8 mouse cellular contexts compared by ENCODE assay signal in genomic region chr16:21204367-21205092, GRCm38 (mm10). TPM values are rescaled to one million over a fixed set of nuclear protein-coding genes. Genes with fewer than 3 reads are reported as not detected.
DNase-seq lines count a peak whose midpoint lies in the region; ATAC-seq lines count a peak whose summit lies in the region.

Gene Ephb3, plus strand, starts transcription at chr16:21204755.

- no peaks in the 10 kb centered on the region for H3K27me3 ChIP-seq in hindbrain, embryonic 15.5 days

- H3K36me3 ChIP-seq in hindbrain, embryonic 15.5 days: no peaks in the 10 kb centered on the region

- peak within 1 kb of the TSS; percentile 70 for H3K27ac ChIP-seq in hindbrain, embryonic 15.5 days (replicated peaks)

- no peaks in the 10 kb centered on the region for H3K9me3 ChIP-seq in hindbrain, embryonic 15.5 days

- peak; percentile 98 for DNase-seq in gastrocnemius, adult 18-20 months (ENCODE audit: low spot score)
- peak; percentile 97 to 98 for DNase-seq in layer of hippocampus, postnatal 36 days
- DNase-seq in lung, postnatal 25 days (ENCODE audit: low spot score): peak; percentile 99
- DNase-seq in retina, postnatal 1 day: peak; percentile 100
- DNase-seq in thymus, postnatal 4 days: peak; percentile 90

- H3K9ac ChIP-seq in hindbrain, embryonic 15.5 days: peak within 1 kb of the TSS; percentile 77

- under 1% methylated on average over 51 of the region's 51 CpGs for WGBS in hindbrain, embryonic 15.5 days

- ATAC-seq in activated CD4-positive, CD25-positive, alpha-beta regulatory T cell, adult 4 months: peak; percentile 40
- peak; percentile 96 for ATAC-seq in common myeloid progenitor, adult 5-6 weeks (replicated peaks; ENCODE audit: low read depth, poor library complexity, severe bottlenecking)
- peak; percentile 98 for ATAC-seq in hindbrain, embryonic 15.5 days (ENCODE audit: low FRiP score, low read depth)

- peaks cover 34% of the 10 kb centered on the region for H3K4me1 ChIP-seq in hindbrain, embryonic 15.5 days (replicated peaks)

- H3K4me3 ChIP-seq in hindbrain, embryonic 15.5 days: peak within 1 kb of the TSS; percentile 71

- peak within 1 kb of the TSS; percentile 64 for H3K4me2 ChIP-seq in hindbrain, embryonic 15.5 days

RNA-seq across cellular contexts. Expression of gene Ephb3, which starts in this region (rescaled TPM):
- not detected for polyA plus RNA-seq in activated CD4-positive, CD25-positive, alpha-beta regulatory T cell, adult 4 months (2017; shearing (Covaris generic))
- not detected in 2 replicates for total RNA-seq in common myeloid progenitor, adult 5-6 weeks (2017)
- under 1 TPM; 0.23 to 0.64 TPM for total RNA-seq in gastrocnemius, adult 18-20 months (2021)
- 12.2 and 12.9 TPM in 2 replicates for polyA plus RNA-seq in hindbrain, embryonic 15.5 days (2015; fragmentation: Nextera tagmentation; extraction: Ambion mirVana)
- total RNA-seq in layer of hippocampus, postnatal 36 days (2021): 10 to 100 TPM; 17.3 to 19.4 TPM

Comparison
In these comparisons a context has a peak if more than half of its experiments do, and no peak if none do; other contexts are left out.
1. Peak in every context shown above with its lines: DNase-seq, ATAC-seq, H3K4me3 ChIP-seq and H3K27ac ChIP-seq.
2. RNA of gene Ephb3 (total RNA-seq): 17.3 to 19.4 TPM in layer of hippocampus, postnatal 36 days; 0.23 to 0.64 TPM in gastrocnemius, adult 18-20 months and not detected in common myeloid progenitor, adult 5-6 weeks; every median in the first group is over 10 times any median in the second.
3. RNA of gene Ephb3 (polyA plus RNA-seq): 12.2 to 12.9 TPM in hindbrain, embryonic 15.5 days; not detected in activated CD4-positive, CD25-positive, alpha-beta regulatory T cell, adult 4 months; every median in the first group is over 10 times any median in the second.
4. Peak in ATAC-seq in activated CD4-positive, CD25-positive, alpha-beta regulatory T cell, adult 4 months; RNA of the gene not detected or under 1 TPM.
5. Peak in ATAC-seq in common myeloid progenitor, adult 5-6 weeks; RNA of the gene not detected or under 1 TPM.
6. Peak in DNase-seq in gastrocnemius, adult 18-20 months; RNA of the gene not detected or under 1 TPM.
7. ATAC-seq: peak in every context shown above with its lines; median percentile 98 in hindbrain, embryonic 15.5 days; 96 in common myeloid progenitor, adult 5-6 weeks; 40 in activated CD4-positive, CD25-positive, alpha-beta regulatory T cell, adult 4 months.